Mouse (Mus musculus) ES-Bruce4 (cell line): ENCODE results near the gene Pirb. TPM values are rescaled to one million over a fixed set of nuclear protein-coding genes. Genes with fewer than 3 reads are reported as not detected.
"Not testable (repeated sequence)": the region's sequence is repeated elsewhere in the genome, so short reads cannot be mapped to it uniquely, and the experiment has no call there.

Experiments used
- H3K27ac ChIP-seq: 2 replicates; pipeline ENCODE4 v1.5.1; 2012; ENCODE audit warnings: low read length, inconsistent platforms; ENCODE audit not compliant: insufficient read depth
- H3K27me3 ChIP-seq: 2 replicates; pipeline ENCODE4 v1.6.1; 2012; ENCODE audit warnings: mild to moderate bottlenecking, low read length, inconsistent platforms; ENCODE audit not compliant: control insufficient read depth, poor library complexity, insufficient read depth, severe bottlenecking
- H3K36me3 ChIP-seq: 2 replicates; pipeline ENCODE4 v1.6.1; 2012; ENCODE audit warnings: inconsistent platforms, mild to moderate bottlenecking, low read length, moderate library complexity; ENCODE audit not compliant: control insufficient read depth, poor library complexity, insufficient read depth, severe bottlenecking
- H3K4me1 ChIP-seq: one replicate; pipeline ENCODE4 v1.8.1; 2011; ENCODE audit warnings: low read length; ENCODE audit not compliant: control insufficient read depth, insufficient read depth
- H3K4me3 ChIP-seq: 2 replicates; pipeline ENCODE4 v1.5.1; 2011; ENCODE audit warnings: low read depth, mild to moderate bottlenecking, low read length
- H3K9ac ChIP-seq: 2 replicates; pipeline ENCODE4 v1.6.1; 2012; ENCODE audit warnings: low read depth, mild to moderate bottlenecking, inconsistent platforms; ENCODE audit not compliant: poor library complexity, severe bottlenecking
- H3K9me3 ChIP-seq: replicated peaks from 2 replicates; pipeline ENCODE4 v1.6.1; 2012; ENCODE audit warnings: mild to moderate bottlenecking, low read length, inconsistent platforms; ENCODE audit not compliant: control insufficient read depth, poor library complexity, insufficient read depth, severe bottlenecking
- CTCF ChIP-seq: IDR thresholded peaks from one replicate; pipeline ENCODE4 v1.8.1; 2011; ENCODE audit warnings: low read depth, low read length
- EP300 ChIP-seq: IDR thresholded peaks from 2 replicates; pipeline ENCODE4 v1.6.1; 2011; ENCODE audit warnings: low read depth, low read length; ENCODE audit not compliant: insufficient read depth
- POLR2A ChIP-seq: IDR thresholded peaks from one replicate; pipeline ENCODE4 v1.8.1; 2011; ENCODE audit warnings: low read length; ENCODE audit not compliant: insufficient read depth
- polyA plus RNA-seq: library from polyadenylated mRNA; stranded (reverse); fragments of >200 nt; gene quantifications from 2 replicates; pipeline ENCODE4 v1.2.4, GENCODE M21; 2011; ENCODE audit warnings: low read depth; ENCODE audit not compliant: missing spikeins, insufficient read depth, insufficient read length

Gene Pirb
- polyA plus RNA-seq: not detected in 2 replicates

GRCm38 (mm10) chr7:3720268-3720667 is at the start of gene Pirb:
Pirb (minus strand) TSS chr7:3720391.
- not testable (repeated sequence) for H3K4me1 ChIP-seq, H3K4me3 ChIP-seq, H3K36me3 ChIP-seq, H3K9me3 ChIP-seq, H3K27me3 ChIP-seq, H3K9ac ChIP-seq, H3K27ac ChIP-seq

GRCm38 (mm10) chr7:3732675-3733074 is 12.5 kb upstream of the Pirb start:
- not testable (repeated sequence) for H3K9ac ChIP-seq, H3K4me1 ChIP-seq, H3K4me3 ChIP-seq, H3K27me3 ChIP-seq, H3K36me3 ChIP-seq, H3K27ac ChIP-seq, H3K9me3 ChIP-seq

GRCm38 (mm10) chr7:3725459-3725858 is 5.3 kb upstream of the Pirb start:
- not testable (repeated sequence) for H3K4me1 ChIP-seq, H3K27me3 ChIP-seq, H3K27ac ChIP-seq, H3K9ac ChIP-seq, H3K36me3 ChIP-seq, H3K9me3 ChIP-seq, H3K4me3 ChIP-seq

- Histone ChIP-seq H3K9me3 (no peaks in the 10 kb centered on the region), H3K4me1 (no peaks in the 10 kb centered on the region), H3K27ac (no peak overlapping the region), H3K9ac (no peak overlapping the region), H3K27me3 (no peaks in the 10 kb centered on the region), H3K36me3 (no peaks in the 10 kb centered on the region), H3K4me3 (no peak overlapping the region)
- TF ChIP-seq EP300 (no peak), POLR2A (no peak)
These were observed 4.9 kb downstream of the Pirb start for GRCm38 (mm10) chr7:3715249-3715648.

- no peak for TF ChIP-seq CTCF
- TF ChIP-seq EP300: no peak
- TF ChIP-seq POLR2A: no peak
- peaks cover 9% of the 10 kb centered on the region for H3K36me3 ChIP-seq
- no peaks in the 10 kb centered on the region for H3K4me1 ChIP-seq
- no peaks in the 10 kb centered on the region for H3K27me3 ChIP-seq
- no peak overlapping the region for H3K27ac ChIP-seq
- H3K4me3 ChIP-seq: no peak overlapping the region
- H3K9ac ChIP-seq: no peak overlapping the region
- H3K9me3 ChIP-seq: no peaks in the 10 kb centered on the region
These were observed 7.8 kb downstream of the Pirb start for GRCm38 (mm10) chr7:3712264-3712942.

GRCm38 (mm10) chr7:3709000-3709399 is 11.2 kb downstream of the Pirb start:
- Histone ChIP-seq H3K4me1 (no peaks in the 10 kb centered on the region), H3K27ac (no peak overlapping the region), H3K36me3 (peaks cover 41% of the 10 kb centered on the region), H3K4me3 (no peak overlapping the region), H3K9ac (no peak overlapping the region), H3K27me3 (no peaks in the 10 kb centered on the region), H3K9me3 (no peaks in the 10 kb centered on the region)
- TF ChIP-seq CTCF: no peak
- TF ChIP-seq POLR2A: no peak
- TF ChIP-seq EP300: no peak

GRCm38 (mm10) chr7:3708447-3708980 is 11.7 kb downstream of the Pirb start:
- H3K36me3 ChIP-seq: peaks cover 41% of the 10 kb centered on the region
- H3K9me3 ChIP-seq, H3K27me3 ChIP-seq, H3K9ac ChIP-seq, H3K4me3 ChIP-seq, H3K27ac ChIP-seq, H3K4me1 ChIP-seq: not testable (repeated sequence)
